Mouse (Mus musculus) ES-Bruce4 (cell line): ENCODE measurements at regions not wholly inside any gene's neighbourhood (a gene's known extent, or its start where the extent isn't known, plus 50 kb on each side); places are given as distances from the start of the nearest gene placed in this dataset.

Source experiments
- H3K27ac ChIP-seq: 2 replicates; pipeline ENCODE4 v1.5.1; 2012; ENCODE audit warnings: low read length, inconsistent platforms; ENCODE audit not compliant: insufficient read depth
- H3K27me3 ChIP-seq: 2 replicates; pipeline ENCODE4 v1.6.1; 2012; ENCODE audit warnings: mild to moderate bottlenecking, low read length, inconsistent platforms; ENCODE audit not compliant: control insufficient read depth, poor library complexity, insufficient read depth, severe bottlenecking
- H3K36me3 ChIP-seq: 2 replicates; pipeline ENCODE4 v1.6.1; 2012; ENCODE audit warnings: inconsistent platforms, mild to moderate bottlenecking, low read length, moderate library complexity; ENCODE audit not compliant: control insufficient read depth, poor library complexity, insufficient read depth, severe bottlenecking
- H3K4me1 ChIP-seq: one replicate; pipeline ENCODE4 v1.8.1; 2011; ENCODE audit warnings: low read length; ENCODE audit not compliant: control insufficient read depth, insufficient read depth
- H3K4me3 ChIP-seq: 2 replicates; pipeline ENCODE4 v1.5.1; 2011; ENCODE audit warnings: low read depth, mild to moderate bottlenecking, low read length
- H3K9ac ChIP-seq: 2 replicates; pipeline ENCODE4 v1.6.1; 2012; ENCODE audit warnings: low read depth, mild to moderate bottlenecking, inconsistent platforms; ENCODE audit not compliant: poor library complexity, severe bottlenecking
- H3K9me3 ChIP-seq: replicated peaks from 2 replicates; pipeline ENCODE4 v1.6.1; 2012; ENCODE audit warnings: mild to moderate bottlenecking, low read length, inconsistent platforms; ENCODE audit not compliant: control insufficient read depth, poor library complexity, insufficient read depth, severe bottlenecking
- CTCF ChIP-seq: IDR thresholded peaks from one replicate; pipeline ENCODE4 v1.8.1; 2011; ENCODE audit warnings: low read depth, low read length
- EP300 ChIP-seq: IDR thresholded peaks from 2 replicates; pipeline ENCODE4 v1.6.1; 2011; ENCODE audit warnings: low read depth, low read length; ENCODE audit not compliant: insufficient read depth
- POLR2A ChIP-seq: IDR thresholded peaks from one replicate; pipeline ENCODE4 v1.8.1; 2011; ENCODE audit warnings: low read length; ENCODE audit not compliant: insufficient read depth

DNA sequence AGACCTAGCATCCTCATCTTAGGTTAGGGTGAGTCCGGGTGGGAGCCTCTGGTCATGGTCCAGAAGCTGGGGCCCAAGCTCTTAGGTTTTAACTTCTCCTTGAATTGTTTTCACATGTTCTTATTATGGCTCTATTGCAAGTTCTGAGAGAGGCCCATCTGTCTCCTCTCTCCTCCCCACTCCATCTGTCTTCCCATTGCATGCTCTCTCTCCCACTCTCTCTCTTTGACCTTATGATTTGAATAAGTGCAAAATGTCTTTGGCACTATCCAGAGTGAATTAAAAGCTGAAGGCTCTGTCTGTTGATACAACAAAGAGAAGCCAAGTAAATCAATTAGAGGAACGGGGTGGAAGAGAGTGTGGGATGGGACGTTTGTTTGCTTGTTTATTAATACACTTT, 146.2 kb upstream of the Rfx3 start:
- H3K4me1 ChIP-seq = no peaks in the 10 kb centered on the region
- H3K9me3 ChIP-seq = no peaks in the 10 kb centered on the region
- no peak overlapping the region for H3K27ac ChIP-seq
- H3K4me3 ChIP-seq = no peak overlapping the region
- H3K36me3 ChIP-seq = no peaks in the 10 kb centered on the region
- H3K9ac ChIP-seq = no peak overlapping the region
- H3K27me3 ChIP-seq = no peaks in the 10 kb centered on the region
- no peak for TF ChIP-seq POLR2A
- TF ChIP-seq EP300 = no peak
- TF ChIP-seq CTCF = no peak

DNA sequence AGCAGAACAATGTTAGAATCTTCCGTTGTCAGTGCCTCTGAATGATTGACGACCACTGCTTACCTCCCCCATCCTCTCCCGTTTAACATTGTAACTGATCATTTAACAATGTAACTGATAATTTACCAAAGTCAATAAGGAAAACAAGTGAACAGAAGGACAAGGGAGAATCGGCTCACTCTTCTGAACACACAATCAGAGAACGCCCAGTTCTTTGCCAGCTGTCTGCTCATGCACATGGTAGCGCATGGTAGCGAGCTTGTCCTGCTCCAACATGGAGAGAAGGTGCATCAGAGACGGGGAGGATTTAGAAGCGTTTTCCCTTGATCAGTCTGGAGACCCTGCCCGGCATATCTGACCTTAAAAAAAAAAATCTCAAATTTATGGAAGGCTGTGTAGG, 126.6 kb upstream of the Rfx3 start:
- no peak for TF ChIP-seq POLR2A
- no peak for TF ChIP-seq EP300
- H3K4me3 ChIP-seq = no peak overlapping the region
- no peak overlapping the region for H3K9ac ChIP-seq
- no peaks in the 10 kb centered on the region for H3K27me3 ChIP-seq
- peaks cover 6% of the 10 kb centered on the region for H3K9me3 ChIP-seq
- no peaks in the 10 kb centered on the region for H3K36me3 ChIP-seq
- no peaks in the 10 kb centered on the region for H3K4me1 ChIP-seq
- H3K27ac ChIP-seq = no peak overlapping the region

DNA sequence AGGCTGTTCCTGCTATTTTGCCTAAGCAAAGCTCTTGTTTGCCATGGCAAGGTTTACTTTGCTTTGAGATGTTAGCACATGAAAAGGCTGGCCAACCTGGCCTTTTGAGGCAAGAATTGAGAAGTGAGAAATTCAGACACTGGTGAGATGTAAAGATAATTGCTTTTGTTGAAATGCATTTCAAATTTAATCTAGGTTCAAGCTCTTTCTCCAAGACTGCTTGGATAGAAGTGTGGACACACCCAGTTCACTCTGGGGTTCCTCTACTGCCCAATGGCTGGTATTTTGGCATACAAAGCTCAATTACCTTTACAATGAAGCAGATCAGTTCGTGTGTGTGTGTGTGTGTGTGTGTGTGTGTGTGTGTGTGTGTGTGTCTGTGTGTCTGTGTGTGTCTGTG, 123.8 kb upstream of the Rfx3 start:
- Histone ChIP-seq H3K4me1 (peaks cover 2% of the 10 kb centered on the region), H3K9ac (no peak overlapping the region)
- no peak for TF ChIP-seq CTCF
- TF ChIP-seq POLR2A = no peak
- no peak for TF ChIP-seq EP300

DNA sequence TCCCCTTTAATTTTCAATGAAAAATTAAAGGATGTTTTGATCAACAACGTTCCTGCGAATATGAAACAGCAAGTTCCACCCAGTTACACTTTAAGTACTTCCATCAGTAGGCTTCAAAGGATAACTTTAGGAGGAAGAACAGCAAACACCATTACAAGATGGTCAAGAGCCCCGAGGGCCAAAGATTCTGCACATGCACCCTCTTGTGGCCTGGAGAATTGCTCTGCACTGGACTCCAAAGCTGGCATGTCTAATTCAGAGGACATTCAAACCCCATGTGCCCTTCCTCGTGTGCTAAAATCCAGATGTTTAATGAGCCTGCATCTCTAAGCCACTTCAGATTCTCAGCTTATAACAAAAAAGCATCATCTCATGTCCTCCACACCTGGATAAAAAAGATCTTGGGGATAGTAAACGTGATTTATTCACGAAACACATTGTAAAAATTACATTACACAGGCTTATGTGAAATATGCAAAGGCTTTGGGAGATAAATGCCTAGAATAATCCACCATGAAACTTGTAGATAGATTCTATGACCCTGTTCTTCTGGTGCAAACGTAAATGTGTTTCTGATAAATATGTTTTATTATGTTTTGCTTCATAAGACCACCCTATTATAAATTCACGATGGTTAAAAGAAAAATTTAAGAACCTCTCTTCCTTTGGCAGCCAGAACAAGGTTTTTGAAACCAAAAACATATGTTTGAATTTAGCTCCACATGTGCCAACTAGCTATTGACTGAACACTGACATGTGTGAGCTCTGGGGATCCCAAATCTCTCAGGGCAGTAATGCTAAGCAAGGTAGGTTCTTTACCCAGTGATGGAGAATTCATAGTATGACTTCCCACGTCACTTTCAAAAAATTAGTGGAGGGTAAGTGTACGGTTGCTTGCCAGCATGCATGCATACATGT, 100.6 kb upstream of the Rfx3 start:
- Histone ChIP-seq H3K9me3 (no peaks in the 10 kb centered on the region), H3K4me3 (no peak overlapping the region), H3K9ac (no peak overlapping the region), H3K4me1 (no peaks in the 10 kb centered on the region), H3K36me3 (no peaks in the 10 kb centered on the region), H3K27me3 (no peaks in the 10 kb centered on the region), H3K27ac (no peak overlapping the region)
- no peak for TF ChIP-seq POLR2A
- no peak for TF ChIP-seq CTCF
- TF ChIP-seq EP300 = no peak

More for the DNA sequence above, 123.8 kb upstream of the Rfx3 start:
- no peak overlapping the region for H3K4me3 ChIP-seq
- H3K27ac ChIP-seq = no peak overlapping the region
- no peaks in the 10 kb centered on the region for H3K27me3 ChIP-seq
- H3K9me3 ChIP-seq = peaks cover 10% of the 10 kb centered on the region
- no peaks in the 10 kb centered on the region for H3K36me3 ChIP-seq

DNA sequence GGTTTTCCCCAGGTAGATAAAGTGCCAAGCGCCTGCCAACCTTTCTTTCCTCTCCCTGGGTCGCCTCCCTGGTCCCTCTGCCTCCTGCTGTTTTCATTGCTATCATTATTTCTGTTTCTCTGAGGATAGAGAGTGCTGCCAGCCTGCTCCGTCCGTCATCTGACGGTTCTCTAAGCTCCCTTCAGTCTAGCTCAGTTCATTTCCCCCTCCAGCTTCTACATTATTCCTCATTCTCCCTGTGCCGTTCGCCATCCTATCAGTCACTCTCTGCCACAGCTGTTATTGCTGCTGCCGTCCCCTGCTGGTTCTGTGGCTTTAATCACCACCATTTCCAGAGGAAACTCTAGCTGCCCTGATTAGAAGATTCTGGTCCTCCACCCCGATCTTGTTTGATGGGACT, 84.7 kb upstream of the Rfx3 start:
- H3K27me3 ChIP-seq = no peaks in the 10 kb centered on the region
- TF ChIP-seq POLR2A (no peak), CTCF (no peak), EP300 (no peak)
- no peak overlapping the region for H3K9ac ChIP-seq
- no peak overlapping the region for H3K27ac ChIP-seq
- H3K4me1 ChIP-seq = no peaks in the 10 kb centered on the region
- H3K36me3 ChIP-seq = no peaks in the 10 kb centered on the region
- no peak overlapping the region for H3K4me3 ChIP-seq
- H3K9me3 ChIP-seq = no peaks in the 10 kb centered on the region

DNA sequence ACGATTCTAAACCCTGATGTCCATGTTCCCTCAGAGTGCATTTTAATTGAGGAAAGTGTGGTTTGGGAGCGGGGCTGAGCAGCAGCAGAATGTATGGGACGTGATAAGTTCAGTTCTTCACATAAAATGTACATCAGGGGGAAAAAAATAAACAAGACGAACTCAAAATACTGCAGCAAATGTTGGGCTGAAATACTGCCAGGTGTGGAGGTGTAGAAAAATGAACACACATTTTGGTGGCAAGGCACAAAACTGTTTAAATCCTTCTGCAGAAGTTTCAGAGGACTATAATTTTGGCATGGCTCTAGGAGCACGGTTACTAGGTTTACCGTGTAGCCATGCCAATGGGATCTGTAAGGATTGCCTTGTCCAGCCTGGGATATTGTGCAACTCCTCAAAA, 81.3 kb upstream of the Rfx3 start:
- no peaks in the 10 kb centered on the region for H3K9me3 ChIP-seq
- H3K4me3 ChIP-seq = no peak overlapping the region
- TF ChIP-seq POLR2A = no peak
- no peak for TF ChIP-seq EP300
- H3K27ac ChIP-seq = no peak overlapping the region
- H3K4me1 ChIP-seq = no peaks in the 10 kb centered on the region
- no peaks in the 10 kb centered on the region for H3K27me3 ChIP-seq
- H3K36me3 ChIP-seq = no peaks in the 10 kb centered on the region
- H3K9ac ChIP-seq = no peak overlapping the region
